Mouse (Mus musculus) MEL (cell line): ENCODE results near the gene Mfn1.

ENCODE experiments used
- CTCF ChIP-seq, 3 experiments: IDR thresholded peaks in 2 of 3; conservative IDR thresholded peaks in 1 of 3; 2 replicates each; pipeline ENCODE4 v1.5.1; 2011 to 2012; ENCODE audit warnings: low read length in 3 of 3, low read depth in 2 of 3, mild to moderate bottlenecking in 2 of 3, improper control_type of control experiment in 1 of 3, inconsistent platforms in 1 of 3, mixed read lengths in 1 of 3, moderate library complexity in 1 of 3; ENCODE audit not compliant: control insufficient read depth in 1 of 3, insufficient read depth in 1 of 3, poor library complexity in 1 of 3, severe bottlenecking in 1 of 3
- POLR2A ChIP-seq, 2 experiments: IDR thresholded peaks; 2 replicates each; pipeline ENCODE4 v1.6.1; 2011 to 2012; ENCODE audit warnings: low read length in 2 of 2, mild to moderate bottlenecking in 2 of 2, control low read depth in 1 of 2, improper control_type of control experiment in 1 of 2, low read depth in 1 of 2, moderate library complexity in 1 of 2; ENCODE audit not compliant: control insufficient read depth in 1 of 2, insufficient read depth in 1 of 2, poor library complexity in 1 of 2
- TBP ChIP-seq: IDR thresholded peaks from 2 replicates; pipeline ENCODE4 v1.8.0; 2011; ENCODE audit warnings: low read depth, low read length, improper control_type of control experiment
- USF1 ChIP-seq: IDR thresholded peaks from 2 replicates; pipeline ENCODE4 v1.6.1; 2014; ENCODE audit warnings: low read depth, mild to moderate bottlenecking, inconsistent platforms, low read length, improper control_type of control experiment, moderate library complexity
- ZMIZ1 ChIP-seq: IDR thresholded peaks from 2 replicates; pipeline ENCODE4 v1.6.1; 2012; ENCODE audit warnings: low read depth, mild to moderate bottlenecking, inconsistent platforms, low read length, improper control_type of control experiment, moderate library complexity

GRCm38 (mm10) chr3:32488172-32488571 lies 41.1 kb upstream of the Mfn1 start:
- TF ChIP-seq POLR2A (IDR thresholded peaks at IDR 0.05; ENCODE audit: control insufficient read depth in 1 of 2, insufficient read depth in 1 of 2, low read depth in 1 of 2, low read length in 2 of 2, poor library complexity in 1 of 2) (no peak), TBP (no peak), USF1 (no peak), CTCF (IDR thresholded peaks at IDR 0.05 in 2 of 3, conservative IDR thresholded peaks at IDR 0.05 in 1 of 3; ENCODE audit: control insufficient read depth in 1 of 3, insufficient read depth in 1 of 3, low read depth in 2 of 3, low read length in 3 of 3, poor library complexity in 1 of 3, severe bottlenecking in 1 of 3) (no peak), ZMIZ1 (no peak)
